Mouse (Mus musculus): Measurements from ENCODE around the gene Rnf41.

The Rnf41 gene

DNA sequence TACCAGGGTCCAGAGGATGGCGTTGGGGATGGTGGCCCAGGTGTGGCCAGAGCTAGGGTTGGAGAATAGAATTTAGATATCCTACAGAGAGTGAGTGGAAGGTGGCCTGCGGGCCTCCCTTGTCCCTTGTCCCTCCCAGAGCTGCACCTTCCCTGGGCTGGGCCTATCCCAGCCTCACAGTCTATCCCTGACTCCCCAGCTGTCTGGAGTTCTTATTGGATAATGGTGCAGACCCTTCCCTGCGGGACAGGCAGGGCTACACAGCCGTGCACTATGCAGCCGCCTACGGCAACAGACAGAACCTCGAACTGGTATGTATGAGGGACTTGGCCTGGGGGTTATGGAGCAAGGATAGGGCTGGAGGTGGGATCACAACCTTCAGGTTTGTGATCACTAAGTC, 25.6 kb upstream of the Rnf41 start:
- no peak for DNase-seq (ENCODE audit: low read depth, low spot score)

DNA sequence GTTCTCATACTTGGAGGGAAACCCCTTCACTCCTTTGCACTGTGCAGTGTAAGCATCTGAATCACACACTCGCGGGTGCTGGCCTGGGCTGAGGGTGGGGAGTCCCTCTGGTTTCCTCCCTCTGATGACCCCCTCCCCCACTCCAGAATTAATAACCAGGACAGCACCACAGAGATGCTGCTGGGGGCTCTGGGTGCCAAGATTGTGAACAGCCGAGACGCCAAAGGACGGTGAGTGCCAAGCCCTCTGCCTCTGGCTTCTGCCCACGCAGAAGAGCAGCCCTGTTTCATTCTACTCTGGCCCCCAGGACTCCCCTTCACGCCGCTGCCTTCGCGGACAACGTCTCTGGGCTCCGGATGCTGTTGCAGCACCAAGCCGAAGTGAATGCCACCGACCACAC, 22.5 kb upstream of the Rnf41 start:
- DNase-seq (ENCODE audit: low read depth, low spot score): no peak

DNA sequence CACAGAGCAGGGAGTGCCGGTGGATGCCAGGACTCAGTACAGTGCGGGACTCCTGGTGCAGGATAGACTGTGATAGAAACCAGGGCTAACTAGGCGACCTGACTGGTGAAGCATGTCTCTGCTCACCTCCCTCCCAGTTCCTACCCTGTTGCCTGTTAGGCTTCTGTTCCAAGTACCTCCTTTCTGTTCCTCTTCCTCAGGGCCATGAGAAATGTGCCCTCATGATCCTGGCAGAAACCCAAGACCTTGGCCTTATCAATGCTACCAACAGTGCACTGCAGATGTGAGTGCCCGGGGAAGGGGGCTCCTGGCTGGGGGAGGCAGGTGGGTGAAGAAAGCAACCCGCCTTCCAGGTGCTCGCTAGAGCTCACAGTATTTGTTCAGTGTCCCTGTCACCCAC, 21.9 kb upstream of the Rnf41 start:
- no peak for DNase-seq (ENCODE audit: low read depth, low spot score)

DNA sequence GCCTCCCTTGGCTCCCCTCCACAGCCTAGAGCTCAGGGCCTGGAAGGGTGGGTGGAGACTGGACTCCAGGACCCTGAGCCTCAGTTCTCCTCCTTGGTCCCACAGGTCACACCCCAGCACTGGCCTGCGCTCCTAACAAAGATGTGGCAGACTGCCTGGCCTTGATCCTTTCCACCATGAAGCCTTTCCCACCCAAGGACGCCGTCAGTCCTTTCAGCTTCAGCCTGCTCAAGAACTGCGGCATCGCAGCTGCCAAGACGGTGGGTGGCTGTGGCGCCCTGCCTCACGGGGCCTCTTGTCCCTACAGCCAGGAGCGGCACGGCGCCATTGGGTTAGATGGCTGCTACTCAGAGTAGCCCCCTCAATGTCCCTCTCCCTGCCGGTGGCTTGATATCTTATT, 21.1 kb upstream of the Rnf41 start:
- no peak for DNase-seq (ENCODE audit: low read depth, low spot score)

DNA sequence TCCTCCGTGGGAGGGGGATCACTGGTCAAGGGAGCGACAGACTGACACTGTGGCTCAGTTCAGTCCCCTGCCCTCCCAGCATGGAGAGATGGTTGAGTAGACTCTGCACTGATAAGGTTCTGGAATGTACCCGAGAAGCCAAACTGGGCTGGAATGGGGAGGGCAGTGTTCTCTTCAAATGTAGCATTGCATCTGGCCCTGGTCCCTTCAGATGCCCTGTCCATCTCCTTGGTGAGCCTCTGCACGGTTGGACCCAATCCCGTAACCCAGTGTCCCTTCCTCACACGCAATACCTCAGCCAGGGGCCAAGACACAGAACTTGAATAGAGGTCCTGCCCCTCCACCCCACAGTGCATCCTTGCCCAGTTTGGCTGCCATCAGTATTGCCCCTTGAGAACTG, 19.6 kb upstream of the Rnf41 start:
- no peak for DNase-seq (ENCODE audit: low read depth, low spot score)

DNA sequence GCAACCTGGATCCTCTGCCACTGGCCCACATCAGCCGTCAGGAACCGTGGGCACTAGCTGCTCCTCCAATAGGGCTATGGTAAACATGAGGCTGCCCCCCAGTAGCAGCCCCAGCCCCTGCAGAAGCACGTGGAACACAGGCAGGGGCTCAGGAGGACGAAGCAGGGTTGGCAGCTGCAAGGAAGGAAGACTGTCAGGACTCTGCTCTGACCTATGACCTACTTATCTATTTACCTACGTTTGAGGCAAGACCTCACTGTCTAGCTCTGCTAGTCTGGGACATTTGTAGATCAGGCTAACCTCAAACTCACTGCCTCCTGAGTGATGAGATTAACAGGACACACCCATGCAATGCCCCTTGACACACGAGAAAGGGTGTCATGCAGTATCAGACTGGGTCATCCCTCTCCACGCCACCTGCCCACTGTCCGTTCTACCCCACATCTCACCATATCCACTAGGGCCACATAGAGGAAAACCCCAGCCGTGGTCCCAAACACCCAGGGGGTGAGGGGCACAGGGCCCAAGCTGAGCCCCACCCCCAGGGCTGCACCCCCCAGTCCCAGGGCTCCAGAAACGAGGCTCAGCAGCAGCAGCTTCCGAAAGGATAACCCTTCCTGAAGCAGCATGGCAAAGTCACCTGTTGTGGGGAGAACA, 15.3 kb upstream of the Rnf41 start:
- no peak for DNase-seq (ENCODE audit: low read depth, low spot score)

DNA sequence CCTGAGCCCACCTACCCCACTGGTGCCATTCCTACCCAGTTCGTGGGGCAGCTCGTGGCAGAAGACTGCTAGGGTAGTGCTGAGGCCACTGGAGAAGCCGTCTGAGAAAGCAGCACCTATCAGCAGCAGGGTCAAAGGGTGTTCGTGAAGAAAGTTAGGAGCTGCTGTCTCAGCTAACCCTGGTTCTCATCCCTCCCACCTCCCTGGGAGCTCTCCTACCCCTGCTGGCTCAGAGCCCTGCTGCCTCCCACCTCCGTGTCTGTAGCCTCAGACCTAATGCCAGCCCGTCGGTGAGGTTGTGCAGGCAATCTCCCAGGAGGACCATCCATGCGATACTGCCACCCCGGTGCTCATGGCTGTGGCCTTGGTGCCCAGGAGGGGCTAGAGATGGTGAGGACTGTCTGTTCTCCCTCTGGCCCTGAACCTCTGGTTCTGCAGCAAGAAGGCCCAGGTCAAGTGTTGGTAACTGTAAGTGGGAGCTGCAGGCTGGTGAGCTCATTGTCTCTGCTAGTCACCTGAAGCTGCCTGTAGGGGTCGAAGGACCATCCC, 14.7 kb upstream of the Rnf41 start:
- no peak for DNase-seq (ENCODE audit: low read depth, low spot score)

DNA sequence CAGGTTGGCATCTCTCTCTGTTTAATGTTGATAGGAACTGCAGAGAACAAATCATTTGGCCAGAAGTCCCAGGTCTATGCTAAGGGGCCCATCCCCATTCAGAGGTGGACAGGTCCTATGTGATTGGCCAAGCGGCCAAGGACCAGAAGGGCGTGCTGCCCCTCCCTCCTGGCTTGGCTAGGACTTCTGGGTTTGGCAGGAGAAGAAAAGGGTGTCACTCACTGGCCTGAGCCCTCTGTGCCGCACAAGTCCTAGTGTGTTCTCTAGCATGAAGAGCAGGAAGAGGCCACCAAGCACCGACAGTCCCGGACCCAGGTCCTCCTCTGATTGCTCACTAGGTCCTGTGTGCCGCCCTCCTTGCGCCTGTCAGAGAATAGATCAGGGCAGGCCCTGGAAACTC, 14.0 kb upstream of the Rnf41 start:
- no peak for DNase-seq (ENCODE audit: low read depth, low spot score)

DNA sequence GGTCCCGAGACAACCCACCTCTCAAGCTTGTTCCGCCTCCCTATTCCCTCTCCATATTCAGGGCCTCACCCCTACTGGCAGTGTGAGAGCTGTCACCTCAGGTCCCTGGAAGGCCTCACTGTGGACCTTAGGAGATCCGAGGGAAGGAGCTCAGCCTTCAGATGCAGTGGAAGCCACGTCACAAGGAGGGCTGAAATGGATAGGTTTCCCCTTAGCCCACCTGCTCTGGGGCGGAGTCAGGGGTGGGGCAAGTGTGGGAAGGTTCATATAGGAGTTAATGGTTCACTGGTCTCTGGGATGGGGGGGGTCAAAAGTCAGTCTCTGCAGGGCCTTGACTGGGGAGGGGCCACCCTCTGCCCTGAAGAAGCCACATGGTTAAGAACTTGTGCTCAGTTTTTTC, 11.1 kb upstream of the Rnf41 start:
- DNase-seq (ENCODE audit: low read depth, low spot score): no peak

DNA sequence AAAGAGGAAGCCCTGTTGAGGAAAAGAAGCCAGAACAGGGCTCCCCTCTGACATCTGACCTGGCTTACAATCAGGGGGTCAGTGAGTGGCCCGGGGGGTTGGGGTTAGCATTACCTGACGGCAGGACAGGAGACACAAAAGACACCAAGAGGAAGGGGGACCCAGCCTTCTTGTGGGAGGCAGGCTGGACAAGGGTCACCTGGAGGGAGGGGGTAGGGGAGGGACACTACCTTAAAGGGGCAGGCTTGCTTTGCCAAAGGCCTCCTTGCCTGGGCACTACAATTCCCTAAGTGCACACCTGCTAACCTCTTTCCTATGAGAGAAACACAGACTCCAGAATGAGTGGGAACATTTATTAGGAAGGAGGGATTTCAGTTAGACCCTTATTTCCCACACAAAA, 10.4 kb upstream of the Rnf41 start, which contains the start of gene Slc39a5:
Gene Slc39a5 (minus strand): TSS at position 174 of the 400 bp plus-strand sequence.
- no peak for DNase-seq (ENCODE audit: low read depth, low spot score)

DNA sequence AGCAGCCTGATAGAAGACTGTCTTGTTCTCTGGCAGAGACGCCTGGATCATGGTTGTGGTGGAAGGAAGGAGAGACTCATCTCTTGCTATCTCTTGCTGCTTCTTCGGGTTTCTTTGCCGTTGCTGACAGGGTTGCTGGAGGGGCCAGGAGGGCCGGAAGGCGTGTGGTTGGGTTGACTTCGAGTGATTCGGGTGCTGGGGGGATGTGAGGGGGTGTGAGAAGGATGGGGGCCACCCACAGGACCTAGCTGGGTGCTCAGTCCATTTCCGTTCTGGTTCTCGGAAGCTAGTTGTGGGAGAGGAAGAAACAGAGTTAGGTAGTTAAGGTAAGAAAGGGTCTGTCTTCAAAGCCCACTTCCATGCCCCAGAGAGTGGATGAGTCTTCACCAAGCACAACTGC, 9.8 kb upstream of the Rnf41 start:
- DNase-seq (ENCODE audit: low read depth, low spot score): no peak

DNA sequence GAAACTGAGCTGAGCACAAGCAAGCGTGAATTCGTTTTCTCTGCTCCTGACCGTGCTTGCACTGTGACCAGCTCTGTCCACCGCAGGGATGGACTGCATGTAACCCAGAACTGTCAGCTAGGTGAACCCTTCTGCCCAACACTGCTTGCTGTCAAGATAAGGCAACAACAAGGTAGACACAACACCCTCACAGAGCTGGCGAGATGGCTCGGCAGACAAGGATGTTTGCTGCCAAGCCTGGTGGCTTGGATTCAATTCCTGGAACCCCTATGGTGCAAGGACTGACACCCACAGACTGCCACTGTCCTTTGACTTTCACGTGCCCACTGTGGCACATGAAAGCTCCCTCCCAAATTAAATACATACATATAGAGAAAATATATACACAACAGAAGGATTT, 7.5 kb upstream of the Rnf41 start:
- no peak for DNase-seq (ENCODE audit: low read depth, low spot score)

DNA sequence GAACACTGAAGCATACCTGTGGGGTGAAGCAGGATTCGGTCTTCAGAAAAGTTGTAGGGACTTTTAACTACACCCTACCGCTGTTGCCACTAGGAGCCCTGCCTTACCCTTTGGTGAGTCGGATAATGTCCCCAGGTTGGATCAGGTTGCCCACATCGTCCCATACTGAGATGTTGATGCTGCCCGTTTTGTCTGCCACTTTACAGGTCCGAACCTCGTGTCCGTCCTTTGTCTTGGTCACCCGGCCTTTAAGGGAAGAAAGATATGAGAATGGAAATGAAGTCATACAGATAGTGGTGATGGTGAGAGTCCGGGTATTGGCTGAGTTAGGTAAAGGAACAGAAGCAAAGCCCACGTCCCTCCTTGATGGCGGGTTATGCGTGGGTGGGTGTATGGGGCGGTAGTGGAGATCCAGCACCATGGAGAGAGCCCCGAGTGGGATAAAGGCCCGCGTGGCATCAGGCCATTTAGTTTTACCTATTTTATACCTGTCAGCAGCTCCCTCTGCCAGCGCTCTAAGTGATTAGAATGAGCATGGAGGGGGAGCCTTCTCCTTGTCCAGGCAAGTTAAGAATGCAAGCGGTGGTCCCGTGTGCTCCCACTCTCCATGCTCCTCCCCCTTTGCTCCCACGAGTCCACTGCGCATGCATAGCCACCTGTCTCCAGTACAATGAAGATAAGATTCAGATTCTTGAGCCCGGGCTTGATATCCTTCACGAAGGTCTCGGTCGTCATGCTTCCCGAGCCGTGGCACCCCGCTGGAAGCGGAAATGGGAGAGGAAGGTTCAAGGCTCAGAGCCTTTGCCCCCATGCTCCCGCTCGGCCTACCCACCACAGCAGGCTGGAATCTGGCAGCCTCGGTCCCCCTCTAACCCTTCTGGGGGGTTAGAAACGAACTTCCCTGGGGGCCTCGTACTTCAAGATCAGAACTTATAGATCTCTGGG, 2.6 kb upstream of the Rnf41 start:
- peak; percentile 22 for DNase-seq (ENCODE audit: low read depth, low spot score)

DNA sequence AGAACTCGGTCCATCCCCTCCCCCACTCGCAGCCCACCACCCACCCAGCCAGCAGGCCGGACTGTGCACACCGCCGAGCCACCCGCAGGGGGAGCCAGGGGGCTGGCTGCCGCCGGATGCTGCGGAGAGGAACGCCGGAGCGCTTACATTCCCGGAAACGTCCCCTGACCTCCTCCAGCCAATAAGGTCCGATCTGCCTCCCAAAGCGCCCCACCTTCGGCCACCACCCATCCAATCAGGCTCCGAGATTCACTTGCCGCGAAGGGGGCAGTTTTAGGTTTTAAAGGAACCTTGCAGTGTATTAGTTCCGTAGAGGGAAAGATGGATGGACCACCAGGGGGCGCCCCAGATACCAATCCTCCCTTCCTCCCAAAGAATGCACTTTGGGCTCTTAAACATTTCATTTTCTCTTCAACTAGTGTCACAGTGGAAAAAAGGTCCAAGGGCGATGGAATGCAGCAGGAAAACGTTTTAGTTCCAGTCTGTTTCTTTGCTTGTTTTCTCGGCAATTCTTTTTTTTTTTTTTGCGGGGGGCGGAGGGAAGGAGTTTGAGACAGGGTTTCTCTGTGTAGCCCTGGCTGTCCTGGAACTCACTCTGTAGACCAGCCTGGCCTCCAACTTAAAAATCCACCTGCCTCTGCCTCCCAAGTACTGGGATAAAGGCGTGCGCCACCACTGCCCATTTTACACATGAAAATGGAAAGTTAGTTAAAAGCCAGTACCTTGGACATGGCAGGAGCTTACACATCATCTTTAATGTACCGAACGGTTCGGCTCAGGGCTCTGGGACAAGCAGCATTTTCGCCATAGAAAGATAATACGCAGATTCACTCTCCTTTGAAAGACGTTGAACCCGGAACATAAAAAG, 1.5 kb upstream of the Rnf41 start:
- DNase-seq (ENCODE audit: low read depth, low spot score): peak; percentile 94

DNA sequence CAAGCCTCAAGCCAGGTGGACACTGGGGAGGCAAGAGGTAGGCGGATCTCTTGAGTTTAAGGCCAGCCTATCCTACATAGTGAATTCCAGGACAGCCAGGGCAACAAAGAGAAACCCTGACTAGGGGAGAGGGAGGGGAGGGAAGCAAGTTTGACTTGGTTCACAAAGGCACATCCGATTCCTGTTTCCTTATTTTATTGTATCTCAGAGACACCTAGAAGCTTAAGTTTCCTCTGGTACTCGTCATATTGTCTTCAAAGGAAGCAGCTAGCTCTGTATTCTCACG, 954 bp upstream of the Rnf41 start:
- DNase-seq (ENCODE audit: low read depth, low spot score): peak; percentile 17

DNA sequence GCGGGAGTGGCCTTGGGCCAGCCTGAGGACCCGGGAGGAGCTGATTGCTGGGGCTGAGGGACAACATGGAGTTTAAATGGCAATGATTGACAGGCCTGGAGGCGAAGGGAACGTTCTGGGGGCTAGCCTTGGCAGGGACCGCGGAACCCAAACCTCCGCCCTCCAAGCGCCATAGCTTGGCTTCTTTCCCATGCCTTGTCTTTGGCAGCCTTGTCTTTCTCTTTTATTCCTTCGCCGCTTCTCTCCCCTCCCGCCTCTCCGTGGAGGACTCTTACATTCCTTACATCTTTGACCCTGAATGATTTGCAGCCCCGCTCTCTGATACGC, 561 bp downstream of the Rnf41 start:
- DNase-seq (ENCODE audit: low read depth, low spot score): no peak

DNA sequence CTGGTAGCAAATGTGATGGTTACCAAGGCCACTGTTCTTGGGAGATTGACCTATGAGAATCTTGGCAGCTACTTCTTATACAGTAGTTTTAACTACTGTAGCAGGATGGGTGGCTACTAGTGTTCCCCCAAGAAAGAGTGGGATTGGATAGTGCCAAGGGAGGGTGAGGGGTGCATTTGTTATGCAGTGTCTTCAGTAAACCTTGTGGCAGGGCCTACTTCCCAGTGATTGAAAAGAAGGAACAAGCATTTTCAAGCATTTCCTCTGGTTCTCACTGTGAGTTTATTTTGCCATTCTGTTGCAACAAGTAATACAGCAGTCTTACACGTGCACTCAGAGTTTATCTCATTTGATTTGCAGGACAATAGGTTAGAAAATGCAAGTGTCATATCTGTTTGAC, 1.1 kb downstream of the Rnf41 start:
- DNase-seq (ENCODE audit: low read depth, low spot score): no peak

DNA sequence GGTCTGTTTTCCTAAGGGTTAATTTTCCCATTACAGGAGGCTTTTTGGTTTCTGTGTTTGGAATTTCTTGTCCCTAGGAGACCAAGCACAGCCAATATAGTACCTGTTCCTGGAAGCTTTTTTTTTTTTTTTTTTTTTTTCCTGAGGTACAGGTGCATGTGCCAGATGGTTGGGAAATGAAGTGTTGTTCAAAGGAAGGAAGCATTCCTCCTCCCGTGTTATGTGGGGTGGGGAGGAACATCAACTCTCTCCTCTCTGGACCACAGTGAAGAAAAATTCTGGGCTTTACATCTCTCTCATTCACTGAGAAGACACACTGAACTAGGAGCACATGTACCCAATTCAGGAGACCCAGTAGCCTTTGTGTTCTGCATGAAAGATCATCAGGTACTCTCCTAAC, 1.6 kb downstream of the Rnf41 start:
- no peak for DNase-seq (ENCODE audit: low read depth, low spot score)

DNA sequence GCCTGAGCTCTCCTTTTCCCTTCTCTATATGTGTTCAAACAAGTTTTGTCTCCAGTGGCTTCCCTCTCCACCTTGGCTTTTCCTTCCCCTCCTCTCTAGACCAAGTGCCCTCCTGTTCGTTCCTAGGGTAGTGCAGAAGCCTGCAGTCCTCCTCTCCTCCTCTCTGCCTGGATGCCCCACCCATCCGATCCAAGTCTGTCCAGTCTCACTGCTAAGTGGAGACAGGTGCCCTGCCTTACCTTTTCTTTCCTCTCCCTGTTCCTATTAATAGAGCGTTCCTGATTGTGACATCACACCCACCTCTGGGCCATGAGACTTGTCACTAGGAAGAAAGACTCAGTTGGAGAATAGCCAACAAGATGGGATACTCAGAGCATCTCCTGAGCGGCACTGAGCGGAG, 3.4 kb downstream of the Rnf41 start:
- DNase-seq (ENCODE audit: low read depth, low spot score): no peak

DNA sequence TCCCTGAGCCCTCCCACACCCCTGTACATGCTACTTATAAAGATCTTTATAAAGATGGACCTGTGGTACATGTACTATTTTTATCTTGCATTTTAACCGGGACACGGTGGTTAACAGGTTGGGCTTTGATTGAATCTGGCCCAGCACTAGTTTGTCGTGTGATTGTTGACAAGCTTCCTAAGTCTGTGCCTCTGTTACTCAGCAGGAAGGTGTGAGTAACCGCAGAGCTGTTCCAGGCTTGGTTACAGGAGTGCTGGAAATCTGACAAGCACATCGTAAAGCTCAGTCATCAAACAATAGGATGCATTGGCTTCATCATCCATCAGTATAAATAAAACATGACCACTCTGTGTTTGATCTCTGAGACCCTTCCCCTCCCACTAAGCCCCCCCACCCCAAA, 11.0 kb downstream of the Rnf41 start:
- no peak for DNase-seq (ENCODE audit: low read depth, low spot score)

DNA sequence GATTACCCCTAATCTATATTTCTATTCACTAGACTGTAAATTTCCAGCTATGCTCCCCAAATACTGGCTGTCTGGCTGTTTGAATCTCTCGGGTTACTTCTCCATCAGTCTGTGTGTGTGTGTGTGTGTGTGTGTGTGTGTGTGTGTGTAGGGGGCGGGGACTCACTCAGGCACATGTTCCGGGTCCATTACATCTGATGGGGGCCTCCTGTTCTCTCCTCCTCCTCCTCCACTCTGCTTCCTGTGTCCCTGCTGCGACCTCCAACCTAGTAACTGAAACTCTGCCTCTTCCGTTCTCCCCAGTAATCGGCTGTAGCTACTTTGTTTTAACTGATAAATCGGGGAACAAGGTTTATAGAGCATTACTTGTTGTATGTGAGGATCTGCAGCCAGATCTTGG, 13.1 kb downstream of the Rnf41 start:
- no peak for DNase-seq (ENCODE audit: low read depth, low spot score)

DNA sequence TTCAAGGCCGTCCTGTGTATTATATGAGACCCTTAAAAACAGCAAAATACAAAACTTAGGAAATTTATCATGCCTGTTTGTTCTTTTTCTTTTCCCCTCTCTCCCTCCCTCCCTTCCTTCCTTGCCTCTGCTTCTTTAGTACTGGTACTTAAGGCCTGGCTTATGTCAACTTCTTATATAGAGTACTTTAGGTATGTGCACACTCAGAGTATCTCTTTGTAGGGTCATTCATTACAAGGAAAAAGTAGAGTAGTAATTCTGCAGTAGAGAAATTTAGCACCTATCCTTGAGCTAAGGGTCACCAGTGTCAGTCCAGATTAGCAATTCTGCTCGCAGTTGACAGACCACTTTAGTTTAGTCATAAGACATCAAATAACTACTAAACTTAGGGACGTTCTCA, 13.8 kb downstream of the Rnf41 start:
- no peak for DNase-seq (ENCODE audit: low read depth, low spot score)

All from c-Kit-negative CD71-positive TER-119-positive erythroid progenitor cells, embryonic 14.5 days (primary cell).